Mouse (Mus musculus) MEL (cell line): ENCODE measurements around the gene Lsm7. TPM values are rescaled to one million over a fixed set of nuclear protein-coding genes. Genes with fewer than 3 reads are reported as not detected.

Experiments used
- DNase-seq: peaks from one replicate; pipeline ENCODE4 v3.0.0; 2011; ENCODE audit warnings: low read depth, low spot score
- H3K27ac ChIP-seq: 2 replicates; pipeline ENCODE4 v1.5.1; 2012; ENCODE audit warnings: low read depth, mild to moderate bottlenecking, control low read depth, low read length, moderate library complexity; ENCODE audit not compliant: control insufficient read depth
- H3K27me3 ChIP-seq, 2 experiments: fragments of 150-350 bp in 1 of 2; sonication (generic) in 1 of 2; 2 replicates each; pipeline ENCODE4 v1.6.1; 2012; ENCODE audit warnings: low read length in 2 of 2, mild to moderate bottlenecking in 2 of 2, improper control_type of control experiment in 1 of 2, moderate library complexity in 1 of 2; ENCODE audit not compliant: insufficient read depth in 2 of 2, control insufficient read depth in 1 of 2
- H3K36me3 ChIP-seq, 2 experiments: 2 replicates each; pipeline ENCODE4 v1.6.1; 2012 to 2014; ENCODE audit warnings: low read length in 2 of 2, improper control_type of control experiment in 1 of 2, inconsistent platforms in 1 of 2, mild to moderate bottlenecking in 1 of 2; ENCODE audit not compliant: insufficient read depth in 2 of 2, control insufficient read depth in 1 of 2
- H3K4me1 ChIP-seq, 2 experiments: fragments of 150-350 bp in 1 of 2; sonication (generic) in 1 of 2; 2 replicates each; pipeline ENCODE4 v1.6.1; 2012; ENCODE audit warnings: low read length in 2 of 2, improper control_type of control experiment in 1 of 2, mild to moderate bottlenecking in 1 of 2; ENCODE audit not compliant: insufficient read depth in 2 of 2, control insufficient read depth in 1 of 2
- H3K4me3 ChIP-seq, 2 experiments: fragments of 150-350 bp in 1 of 2; sonication (generic) in 1 of 2; 2 replicates each; pipeline ENCODE4 v1.5.1; 2012; ENCODE audit warnings: low read depth in 2 of 2, low read length in 2 of 2, mild to moderate bottlenecking in 2 of 2, moderate library complexity in 2 of 2, control low read depth in 1 of 2, improper control_type of control experiment in 1 of 2; ENCODE audit not compliant: control insufficient read depth in 1 of 2, insufficient read depth in 1 of 2
- H3K79me2 ChIP-seq: 2 replicates; pipeline ENCODE4 v1.6.1; 2012; ENCODE audit warnings: mild to moderate bottlenecking, low read length, moderate library complexity; ENCODE audit not compliant: control insufficient read depth, poor library complexity, insufficient read depth
- H3K9ac ChIP-seq: 2 replicates; pipeline ENCODE4 v1.6.1; 2012; ENCODE audit warnings: low read depth, mild to moderate bottlenecking, control low read depth, low read length, moderate library complexity; ENCODE audit not compliant: control insufficient read depth, poor library complexity, severe bottlenecking
- H3K9me3 ChIP-seq: fragments of 150-350 bp; sonication (generic); replicated peaks from 2 replicates; pipeline ENCODE4 v1.6.1; 2012; ENCODE audit warnings: mild to moderate bottlenecking, low read length, improper control_type of control experiment, moderate library complexity; ENCODE audit not compliant: insufficient read depth
- BHLHE40 ChIP-seq: IDR thresholded peaks from 2 replicates; pipeline ENCODE4 v1.6.1; 2012; ENCODE audit warnings: low read depth, mild to moderate bottlenecking, inconsistent platforms, low read length, improper control_type of control experiment, borderline replicate concordance
- CHD1 ChIP-seq: IDR thresholded peaks from 2 replicates; pipeline ENCODE4 v1.6.1; 2012; ENCODE audit warnings: low read depth, mild to moderate bottlenecking, inconsistent platforms, low read length, improper control_type of control experiment
- ELF1 ChIP-seq: IDR thresholded peaks from 2 replicates; pipeline ENCODE4 v1.6.1; 2014; ENCODE audit warnings: low read depth, mild to moderate bottlenecking, inconsistent platforms, low read length, improper control_type of control experiment, moderate library complexity
- EP300 ChIP-seq, 2 experiments: IDR thresholded peaks; 2 replicates each; pipeline ENCODE4 v1.6.1; 2011; ENCODE audit warnings: improper control_type of control experiment in 2 of 2, low read length in 2 of 2, low read depth in 1 of 2, mild to moderate bottlenecking in 1 of 2
- ETS1 ChIP-seq: IDR thresholded peaks from 2 replicates; pipeline ENCODE4 v1.6.1; 2012; ENCODE audit warnings: low read depth, mild to moderate bottlenecking, inconsistent platforms, low read length, improper control_type of control experiment, moderate library complexity
- GABPA ChIP-seq: IDR thresholded peaks from 2 replicates; pipeline ENCODE4 v1.6.1; 2012; ENCODE audit warnings: low read depth, mild to moderate bottlenecking, inconsistent platforms, low read length, improper control_type of control experiment, moderate library complexity
- MAFK ChIP-seq: IDR thresholded peaks from 2 replicates; pipeline ENCODE4 v1.6.1; 2011; ENCODE audit warnings: low read depth, mild to moderate bottlenecking, low read length, improper control_type of control experiment, borderline replicate concordance
- MYC ChIP-seq: IDR thresholded peaks from 2 replicates; pipeline ENCODE4 v1.6.1; 2011; ENCODE audit warnings: low read depth, mild to moderate bottlenecking, low read length, improper control_type of control experiment, moderate library complexity
- NELFE ChIP-seq: IDR thresholded peaks from 2 replicates; pipeline ENCODE4 v1.6.1; 2011; ENCODE audit warnings: low read depth, low read length, improper control_type of control experiment
- SMC3 ChIP-seq: IDR thresholded peaks from 2 replicates; pipeline ENCODE4 v1.6.1; 2011; ENCODE audit warnings: low read depth, low read length, improper control_type of control experiment
- TCF12 ChIP-seq: IDR thresholded peaks from 2 replicates; pipeline ENCODE4 v1.6.1; 2014; ENCODE audit warnings: low read depth, mild to moderate bottlenecking, inconsistent platforms, low read length, improper control_type of control experiment, moderate library complexity
- USF1 ChIP-seq: IDR thresholded peaks from 2 replicates; pipeline ENCODE4 v1.6.1; 2014; ENCODE audit warnings: low read depth, mild to moderate bottlenecking, inconsistent platforms, low read length, improper control_type of control experiment, moderate library complexity
- ZKSCAN1 ChIP-seq: IDR thresholded peaks from 2 replicates; pipeline ENCODE4 v1.6.1; 2012; ENCODE audit warnings: low read depth, mild to moderate bottlenecking, inconsistent platforms, low read length, improper control_type of control experiment, moderate library complexity
- ZMIZ1 ChIP-seq: IDR thresholded peaks from 2 replicates; pipeline ENCODE4 v1.6.1; 2012; ENCODE audit warnings: low read depth, mild to moderate bottlenecking, inconsistent platforms, low read length, improper control_type of control experiment, moderate library complexity
- ZNF384 ChIP-seq: IDR thresholded peaks from 2 replicates; pipeline ENCODE4 v1.6.1; 2012; ENCODE audit warnings: low read depth, mild to moderate bottlenecking, inconsistent platforms, low read length, improper control_type of control experiment
- polyA plus RNA-seq, 2 experiments: library from polyadenylated mRNA; stranded (reverse) in 1 of 2; unstranded in 1 of 2; fragments of >175 nt in 1 of 2; fragments of >200 nt in 1 of 2; gene quantifications; 2 replicates each; pipeline versions ENCODE4 v1.2.1 to v1.2.4; 2012; ENCODE audit warnings: low replicate concordance in 2 of 2, low read depth in 1 of 2; ENCODE audit not compliant: insufficient read length in 2 of 2, insufficient read depth in 1 of 2, missing spikeins in 1 of 2
- total RNA-seq: library from RNA; depleted of rRNA; stranded (reverse); fragments of 300-350 nt; gene quantifications from 2 replicates; pipeline ENCODE4 v1.2.3, GENCODE M21; 2012; rRNA removed

The Lsm7 gene
- total and polyA plus RNA-seq, 3 experiments, result 246 to 637 TPM; not detected in 1

GRCm38 (mm10) chr10:80802996-80803395 lies 52.0 kb downstream of the Lsm7 start:
- H3K27me3 ChIP-seq, result no peaks in the 10 kb centered on the region
- H3K4me3 ChIP-seq, result no peak overlapping the region
- TF ChIP-seq ZNF384 (no peak), BHLHE40 (no peak), ZMIZ1 (no peak), NELFE (no peak), EP300 (IDR thresholded peaks at IDR 0.05; ENCODE audit: low read depth in 1 of 2, low read length in 2 of 2) (no peak), GABPA (no peak), ETS1 (no peak), CHD1 (no peak), TCF12 (no peak), USF1 (no peak), SMC3 (no peak), MAFK (no peak), MYC (no peak), ZKSCAN1 (no peak), ELF1 (no peak)
- H3K4me1 ChIP-seq, result peaks cover 0 to 12% of the 10 kb centered on the region in 2 experiments; a peak in 1 of 4 replicates
- DNase-seq, result no peak
- no peak overlapping the region for H3K9ac ChIP-seq
- no peaks in the 10 kb centered on the region for H3K9me3 ChIP-seq
- H3K79me2 ChIP-seq, result peaks cover 33% of the 10 kb centered on the region
- no peak overlapping the region for H3K27ac ChIP-seq
- H3K36me3 ChIP-seq, result peaks cover 0 to 6% of the 10 kb centered on the region in 2 experiments; a peak in 1 of 4 replicates

Other genes with a start within 250 kb of the Lsm7 start
- gene Gm49322, start 249.2 kb downstream of the Lsm7 start, total RNA-seq, result 1.4 and 1.8 TPM in 2 replicates
- 1 to 10 TPM in 1 of 2 experiments, not detected in 1; 2.1 TPM for gene Gm49322, start 249.2 kb downstream of the Lsm7 start, polyA plus RNA-seq
- gene Csnk1g2, start 232.4 kb downstream of the Lsm7 start, total RNA-seq, result 125 and 132 TPM in 2 replicates
- gene Csnk1g2, start 232.4 kb downstream of the Lsm7 start, polyA plus RNA-seq, result 100 to 1,000 TPM in 1 of 2 experiments, not detected in 1; 231 TPM
- gene Btbd2, start 198.1 kb downstream of the Lsm7 start, total RNA-seq, result 35.4 and 43.1 TPM in 2 replicates
- 10 to 100 TPM in 1 of 2 experiments, not detected in 1; 81.8 TPM for gene Btbd2, start 198.1 kb downstream of the Lsm7 start, polyA plus RNA-seq
- gene Mknk2, start 177.1 kb downstream of the Lsm7 start, total RNA-seq, result 68.6 and 87.1 TPM in 2 replicates
- gene Mknk2, start 177.1 kb downstream of the Lsm7 start, polyA plus RNA-seq, result 100 to 1,000 TPM in 1 of 2 experiments, 10 to 100 TPM in 1; 47.4 to 184 TPM
- 38.3 and 38.7 TPM in 2 replicates for gene Mob3a, start 153.2 kb downstream of the Lsm7 start, total RNA-seq
- gene Mob3a, start 153.2 kb downstream of the Lsm7 start, polyA plus RNA-seq, result 10 to 100 TPM in 1 of 2 experiments, not detected in 1; 63.4 TPM
- gene Izumo4, start 153.0 kb downstream of the Lsm7 start, total RNA-seq, result 1.0 and 1.5 TPM in 2 replicates
- gene Izumo4, start 153.0 kb downstream of the Lsm7 start, polyA plus RNA-seq, result 1 to 10 TPM in 1 of 2 experiments, not detected in 1; 3.8 TPM
- gene Ap3d1, start 112.9 kb downstream of the Lsm7 start, total RNA-seq, result 29.6 and 32.7 TPM in 2 replicates
- gene Ap3d1, start 112.9 kb downstream of the Lsm7 start, polyA plus RNA-seq, result 100 to 1,000 TPM in 1 of 2 experiments, 10 to 100 TPM in 1; 54.5 to 260 TPM
- 14.7 and 15.0 TPM in 2 replicates for gene Dot1l, start 100.0 kb downstream of the Lsm7 start, total RNA-seq
- gene Dot1l, start 100.0 kb downstream of the Lsm7 start, polyA plus RNA-seq, result 10 to 100 TPM in 1 of 2 experiments, not detected in 1; 70.6 TPM
- gene Sf3a2, start 57.0 kb downstream of the Lsm7 start, total RNA-seq, result 50.4 and 52.0 TPM in 2 replicates
- gene Sf3a2, start 57.0 kb downstream of the Lsm7 start, polyA plus RNA-seq, result 100 to 1,000 TPM in 1 of 2 experiments, not detected in 1; 210 TPM
- gene Plekhj1, start 56.6 kb downstream of the Lsm7 start, total RNA-seq, result 79.8 and 86.9 TPM in 2 replicates
- gene Plekhj1, start 56.6 kb downstream of the Lsm7 start, polyA plus RNA-seq, result 100 to 1,000 TPM in 1 of 2 experiments, not detected in 1; 217 TPM
- 0.42 and 0.59 TPM in 2 replicates for gene Amh, start 50.0 kb downstream of the Lsm7 start, total RNA-seq
- gene Amh, start 50.0 kb downstream of the Lsm7 start, polyA plus RNA-seq, result 1 to 10 TPM in 1 of 2 experiments, not detected in 1; 1.1 TPM
- gene Jsrp1, start 41.7 kb downstream of the Lsm7 start, total RNA-seq, result not detected in 2 replicates
- gene Jsrp1, start 41.7 kb downstream of the Lsm7 start, polyA plus RNA-seq, result under 1 TPM in 1 of 2 experiments, not detected in 1; 0.39 TPM
- 983 and 1,061 TPM in 2 replicates for gene Oaz1, start 28.6 kb downstream of the Lsm7 start, total RNA-seq
- gene Oaz1, start 28.6 kb downstream of the Lsm7 start, polyA plus RNA-seq, result 1,000 to 10,000 TPM in 1 of 2 experiments, not detected in 1; 1,528 TPM
- gene Lingo3, start 11.2 kb downstream of the Lsm7 start, total RNA-seq, result not detected in 2 replicates
- gene Lingo3, start 11.2 kb downstream of the Lsm7 start, polyA plus RNA-seq, result not detected
- gene Sppl2b, start 66 bp upstream of the Lsm7 start, total RNA-seq, result 38.6 and 52.0 TPM in 2 replicates
- gene Sppl2b, start 66 bp upstream of the Lsm7 start, polyA plus RNA-seq, result 10 to 100 TPM in 1 of 2 experiments, not detected in 1; 65.9 TPM
- gene Tmprss9, start 16.6 kb upstream of the Lsm7 start, total RNA-seq, result 0.07 and 0.15 TPM in 2 replicates
- under 1 TPM in 1 of 2 experiments, not detected in 1; 0.25 TPM for gene Tmprss9, start 16.6 kb upstream of the Lsm7 start, polyA plus RNA-seq
- gene Timm13, start 45.8 kb upstream of the Lsm7 start, total RNA-seq, result 349 and 366 TPM in 2 replicates
- 100 to 1,000 TPM; 329 to 645 TPM for gene Timm13, start 45.8 kb upstream of the Lsm7 start, polyA plus RNA-seq
- 28.4 and 32.8 TPM in 2 replicates for gene Lmnb2, start 63.0 kb upstream of the Lsm7 start, total RNA-seq
- gene Lmnb2, start 63.0 kb upstream of the Lsm7 start, polyA plus RNA-seq, result 10 to 100 TPM in 1 of 2 experiments, not detected in 1; 29.9 TPM
- gene Gadd45b, start 74.9 kb upstream of the Lsm7 start, total RNA-seq, result 13.3 and 13.4 TPM in 2 replicates
- 10 to 100 TPM in 1 of 2 experiments, not detected in 1; 10.1 TPM for gene Gadd45b, start 74.9 kb upstream of the Lsm7 start, polyA plus RNA-seq
- 0.92 and 1.3 TPM in 2 replicates for gene Gng7, start 159.7 kb upstream of the Lsm7 start, total RNA-seq
- 1 to 10 TPM in 1 of 2 experiments, not detected in 1; 6.2 TPM for gene Gng7, start 159.7 kb upstream of the Lsm7 start, polyA plus RNA-seq
- gene Diras1, start 170.5 kb upstream of the Lsm7 start, total RNA-seq, result not detected in 2 replicates
- under 1 TPM in 1 of 2 experiments, not detected in 1; 0.04 TPM for gene Diras1, start 170.5 kb upstream of the Lsm7 start, polyA plus RNA-seq
- 14.8 and 19.5 TPM in 2 replicates for gene Slc39a3, start 182.2 kb upstream of the Lsm7 start, total RNA-seq
- gene Slc39a3, start 182.2 kb upstream of the Lsm7 start, polyA plus RNA-seq, result 10 to 100 TPM in 1 of 2 experiments, not detected in 1; 15.6 TPM
- 100 and 101 TPM in 2 replicates for gene Sgta, start 205.0 kb upstream of the Lsm7 start, total RNA-seq
- gene Sgta, start 205.0 kb upstream of the Lsm7 start, polyA plus RNA-seq, result 1,000 to 10,000 TPM in 1 of 2 experiments, 100 to 1,000 TPM in 1; 152 to 1,019 TPM
- gene Thop1, start 214.8 kb upstream of the Lsm7 start, total RNA-seq, result 121 and 126 TPM in 2 replicates
- 100 to 1,000 TPM in 1 of 2 experiments, 10 to 100 TPM in 1; 75.7 to 113 TPM for gene Thop1, start 214.8 kb upstream of the Lsm7 start, polyA plus RNA-seq
- not detected in 2 replicates for gene Creb3l3, start 243.7 kb upstream of the Lsm7 start, total RNA-seq
- gene Creb3l3, start 243.7 kb upstream of the Lsm7 start, polyA plus RNA-seq, result under 1 TPM in 1 of 2 experiments, not detected in 1; 0.35 TPM